Mouse (Mus musculus) embryonic fibroblast, embryonic 13.5 days (primary cell): ENCODE data around the gene Dlg2.

Source experiments
- CTCF ChIP-seq: IDR thresholded peaks from 2 replicates; pipeline ENCODE4 v1.5.1; 2011; ENCODE audit warnings: mild to moderate bottlenecking, control low read depth, low read length, moderate library complexity, borderline replicate concordance; ENCODE audit not compliant: insufficient read depth
- POLR2A ChIP-seq: IDR thresholded peaks from 2 replicates; pipeline ENCODE4 v1.6.1; 2011; ENCODE audit warnings: low read depth, mild to moderate bottlenecking, control low read depth, low read length, moderate library complexity

DNA sequence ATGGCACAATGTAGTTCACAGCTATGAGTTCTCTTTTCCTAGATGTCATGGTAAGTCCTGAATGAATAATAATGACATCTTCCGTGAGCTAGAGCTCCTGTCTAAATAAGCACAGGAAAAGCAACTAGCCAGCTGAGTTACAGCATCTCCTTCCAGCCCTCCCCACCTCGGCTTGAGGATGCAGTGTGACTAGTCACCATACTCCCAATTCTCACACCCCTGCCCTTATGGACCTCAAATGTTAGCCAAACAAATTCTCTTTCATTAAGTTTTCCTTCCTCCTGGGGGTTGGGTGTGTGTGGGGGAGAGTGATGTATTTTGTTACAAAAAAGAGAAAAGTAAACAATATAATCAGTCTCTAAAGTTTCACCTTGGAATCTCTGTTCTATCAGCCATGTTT, 111.3 kb downstream of the Dlg2 start:
- TF ChIP-seq CTCF (no peak), POLR2A (no peak)
